Mouse (Mus musculus) MEL (cell line): ENCODE results near the gene Trex1. TPM values are rescaled to one million over a fixed set of nuclear protein-coding genes. Genes with fewer than 3 reads are reported as not detected.

ENCODE experiments used
- DNase-seq: peaks from one replicate; pipeline ENCODE4 v3.0.0; 2011; ENCODE audit warnings: low read depth, low spot score
- H3K27ac ChIP-seq: 2 replicates; pipeline ENCODE4 v1.5.1; 2012; ENCODE audit warnings: low read depth, mild to moderate bottlenecking, control low read depth, low read length, moderate library complexity; ENCODE audit not compliant: control insufficient read depth
- H3K27me3 ChIP-seq, 2 experiments: fragments of 150-350 bp in 1 of 2; sonication (generic) in 1 of 2; 2 replicates each; pipeline ENCODE4 v1.6.1; 2012; ENCODE audit warnings: low read length in 2 of 2, mild to moderate bottlenecking in 2 of 2, improper control_type of control experiment in 1 of 2, moderate library complexity in 1 of 2; ENCODE audit not compliant: insufficient read depth in 2 of 2, control insufficient read depth in 1 of 2
- H3K36me3 ChIP-seq, 2 experiments: 2 replicates each; pipeline ENCODE4 v1.6.1; 2012 to 2014; ENCODE audit warnings: low read length in 2 of 2, improper control_type of control experiment in 1 of 2, inconsistent platforms in 1 of 2, mild to moderate bottlenecking in 1 of 2; ENCODE audit not compliant: insufficient read depth in 2 of 2, control insufficient read depth in 1 of 2
- H3K4me1 ChIP-seq, 2 experiments: fragments of 150-350 bp in 1 of 2; sonication (generic) in 1 of 2; 2 replicates each; pipeline ENCODE4 v1.6.1; 2012; ENCODE audit warnings: low read length in 2 of 2, improper control_type of control experiment in 1 of 2, mild to moderate bottlenecking in 1 of 2; ENCODE audit not compliant: insufficient read depth in 2 of 2, control insufficient read depth in 1 of 2
- H3K4me3 ChIP-seq, 2 experiments: fragments of 150-350 bp in 1 of 2; sonication (generic) in 1 of 2; 2 replicates each; pipeline ENCODE4 v1.5.1; 2012; ENCODE audit warnings: low read depth in 2 of 2, low read length in 2 of 2, mild to moderate bottlenecking in 2 of 2, moderate library complexity in 2 of 2, control low read depth in 1 of 2, improper control_type of control experiment in 1 of 2; ENCODE audit not compliant: control insufficient read depth in 1 of 2, insufficient read depth in 1 of 2
- H3K79me2 ChIP-seq: 2 replicates; pipeline ENCODE4 v1.6.1; 2012; ENCODE audit warnings: mild to moderate bottlenecking, low read length, moderate library complexity; ENCODE audit not compliant: control insufficient read depth, poor library complexity, insufficient read depth
- H3K9ac ChIP-seq: 2 replicates; pipeline ENCODE4 v1.6.1; 2012; ENCODE audit warnings: low read depth, mild to moderate bottlenecking, control low read depth, low read length, moderate library complexity; ENCODE audit not compliant: control insufficient read depth, poor library complexity, severe bottlenecking
- H3K9me3 ChIP-seq: fragments of 150-350 bp; sonication (generic); replicated peaks from 2 replicates; pipeline ENCODE4 v1.6.1; 2012; ENCODE audit warnings: mild to moderate bottlenecking, low read length, improper control_type of control experiment, moderate library complexity; ENCODE audit not compliant: insufficient read depth
- CHD2 ChIP-seq: IDR thresholded peaks from 2 replicates; pipeline ENCODE4 v1.6.1; 2011; ENCODE audit warnings: low read length, improper control_type of control experiment
- ELF1 ChIP-seq: IDR thresholded peaks from 2 replicates; pipeline ENCODE4 v1.6.1; 2014; ENCODE audit warnings: low read depth, mild to moderate bottlenecking, inconsistent platforms, low read length, improper control_type of control experiment, moderate library complexity
- EP300 ChIP-seq, 2 experiments: IDR thresholded peaks; 2 replicates each; pipeline ENCODE4 v1.6.1; 2011; ENCODE audit warnings: improper control_type of control experiment in 2 of 2, low read length in 2 of 2, low read depth in 1 of 2, mild to moderate bottlenecking in 1 of 2
- ETS1 ChIP-seq: IDR thresholded peaks from 2 replicates; pipeline ENCODE4 v1.6.1; 2012; ENCODE audit warnings: low read depth, mild to moderate bottlenecking, inconsistent platforms, low read length, improper control_type of control experiment, moderate library complexity
- GATA1 ChIP-seq: IDR thresholded peaks from 2 replicates; pipeline ENCODE4 v1.6.1; 2011; ENCODE audit warnings: low read depth, low read length, improper control_type of control experiment
- KAT2A ChIP-seq: conservative IDR thresholded peaks from 2 replicates; pipeline ENCODE4 v1.6.1; 2012; ENCODE audit warnings: low read depth, low read length, improper control_type of control experiment, inconsistent platforms
- MAFK ChIP-seq: IDR thresholded peaks from 2 replicates; pipeline ENCODE4 v1.6.1; 2011; ENCODE audit warnings: low read depth, mild to moderate bottlenecking, low read length, improper control_type of control experiment, borderline replicate concordance
- MAX ChIP-seq: IDR thresholded peaks from 2 replicates; pipeline ENCODE4 v1.6.1; 2011; ENCODE audit warnings: low read length, improper control_type of control experiment
- MAZ ChIP-seq: IDR thresholded peaks from 2 replicates; pipeline ENCODE4 v1.6.1; 2012; ENCODE audit warnings: low read depth, mild to moderate bottlenecking, inconsistent platforms, low read length, improper control_type of control experiment
- MYC ChIP-seq: IDR thresholded peaks from 2 replicates; pipeline ENCODE4 v1.6.1; 2011; ENCODE audit warnings: low read depth, mild to moderate bottlenecking, low read length, improper control_type of control experiment, moderate library complexity
- NELFE ChIP-seq: IDR thresholded peaks from 2 replicates; pipeline ENCODE4 v1.6.1; 2011; ENCODE audit warnings: low read depth, low read length, improper control_type of control experiment
- NRF1 ChIP-seq: IDR thresholded peaks from 2 replicates; pipeline ENCODE4 v1.6.1; 2014; ENCODE audit warnings: low read depth, mild to moderate bottlenecking, inconsistent platforms, low read length, improper control_type of control experiment, moderate library complexity; ENCODE audit not compliant: poor library complexity, insufficient read depth, severe bottlenecking
- POLR2AphosphoS2 ChIP-seq: IDR thresholded peaks from 2 replicates; pipeline ENCODE4 v1.6.1; 2011; ENCODE audit warnings: low read length, improper control_type of control experiment
- POLR2AphosphoS5 ChIP-seq: IDR thresholded peaks from 2 replicates; pipeline ENCODE4 v1.6.1; 2012; ENCODE audit warnings: low read depth, borderline replicate concordance, mild to moderate bottlenecking, inconsistent platforms, low read length, moderate library complexity, mixed read lengths
- SIN3A ChIP-seq: IDR thresholded peaks from 2 replicates; pipeline ENCODE4 v1.6.1; 2012; ENCODE audit warnings: low read length, improper control_type of control experiment, inconsistent platforms
- SMC3 ChIP-seq: IDR thresholded peaks from 2 replicates; pipeline ENCODE4 v1.6.1; 2011; ENCODE audit warnings: low read depth, low read length, improper control_type of control experiment
- TCF12 ChIP-seq: IDR thresholded peaks from 2 replicates; pipeline ENCODE4 v1.6.1; 2014; ENCODE audit warnings: low read depth, mild to moderate bottlenecking, inconsistent platforms, low read length, improper control_type of control experiment, moderate library complexity
- UBTF ChIP-seq: IDR thresholded peaks from 2 replicates; pipeline ENCODE4 v1.6.1; 2012; ENCODE audit warnings: low read depth, mild to moderate bottlenecking, inconsistent platforms, low read length, improper control_type of control experiment, moderate library complexity, borderline replicate concordance; ENCODE audit not compliant: insufficient read depth
- USF1 ChIP-seq: IDR thresholded peaks from 2 replicates; pipeline ENCODE4 v1.6.1; 2014; ENCODE audit warnings: low read depth, mild to moderate bottlenecking, inconsistent platforms, low read length, improper control_type of control experiment, moderate library complexity
- USF2 ChIP-seq, 2 experiments: IDR thresholded peaks; 2 replicates each; pipeline ENCODE4 v1.6.1; 2011 to 2012; ENCODE audit warnings: improper control_type of control experiment in 2 of 2, low read length in 2 of 2, borderline replicate concordance in 1 of 2, inconsistent platforms in 1 of 2, low read depth in 1 of 2, mild to moderate bottlenecking in 1 of 2; ENCODE audit not compliant: insufficient read depth in 1 of 2
- ZC3H11A ChIP-seq: IDR thresholded peaks from 2 replicates; pipeline ENCODE4 v1.6.1; 2012; ENCODE audit warnings: low read depth, mild to moderate bottlenecking, inconsistent platforms, low read length, improper control_type of control experiment
- ZKSCAN1 ChIP-seq: IDR thresholded peaks from 2 replicates; pipeline ENCODE4 v1.6.1; 2012; ENCODE audit warnings: low read depth, mild to moderate bottlenecking, inconsistent platforms, low read length, improper control_type of control experiment, moderate library complexity
- ZMIZ1 ChIP-seq: IDR thresholded peaks from 2 replicates; pipeline ENCODE4 v1.6.1; 2012; ENCODE audit warnings: low read depth, mild to moderate bottlenecking, inconsistent platforms, low read length, improper control_type of control experiment, moderate library complexity
- polyA plus RNA-seq, 2 experiments: library from polyadenylated mRNA; stranded (reverse) in 1 of 2; unstranded in 1 of 2; fragments of >175 nt in 1 of 2; fragments of >200 nt in 1 of 2; gene quantifications; 2 replicates each; pipeline versions ENCODE4 v1.2.1 to v1.2.4; 2012; ENCODE audit warnings: low replicate concordance in 2 of 2, low read depth in 1 of 2; ENCODE audit not compliant: insufficient read length in 2 of 2, insufficient read depth in 1 of 2, missing spikeins in 1 of 2
- total RNA-seq: library from RNA; depleted of rRNA; stranded (reverse); fragments of 300-350 nt; gene quantifications from 2 replicates; pipeline ENCODE4 v1.2.3, GENCODE M21; 2012

Gene Trex1
- total and polyA plus RNA-seq, 3 experiments = 8.9 to 17.0 TPM; not detected in 1

GRCm38 (mm10) chr9:109010316-109010690 lies 49.2 kb downstream of the Trex1 start:
- no peaks in the 10 kb centered on the region for H3K79me2 ChIP-seq
- TF ChIP-seq MAFK (no peak), POLR2AphosphoS5 (no peak), MYC (no peak), MAZ (no peak), NRF1 (no peak), POLR2AphosphoS2 (no peak), CHD2 (no peak), NELFE (no peak), USF2 (IDR thresholded peaks at IDR 0.05; ENCODE audit: borderline replicate concordance in 1 of 2, insufficient read depth in 1 of 2, low read depth in 1 of 2, low read length in 2 of 2) (no peak), ZC3H11A (no peak), MAX (no peak), KAT2A (no peak), GATA1 (no peak), ELF1 (no peak), ETS1 (no peak), ZMIZ1 (no peak), ZKSCAN1 (no peak), USF1 (no peak), EP300 (IDR thresholded peaks at IDR 0.05; ENCODE audit: low read depth in 1 of 2, low read length in 2 of 2) (no peak)
- no peak for DNase-seq
- no peak overlapping the region for H3K9ac ChIP-seq
- H3K27me3 ChIP-seq = no peaks in the 10 kb centered on the region
- H3K36me3 ChIP-seq = peaks cover 0 to 1% of the 10 kb centered on the region in 2 experiments; a peak in 2 of 4 replicates
- no peak overlapping the region for H3K4me3 ChIP-seq
- H3K4me1 ChIP-seq = 0 out of 4 replicates have a peak, but pooled peaks cover 0 to 3% of the 10 kb centered on the region in 2 experiments
- H3K9me3 ChIP-seq = no peaks in the 10 kb centered on the region
- no peak overlapping the region for H3K27ac ChIP-seq

GRCm38 (mm10) chr9:109009636-109010315 lies 49.8 kb downstream of the Trex1 start:
- H3K79me2 ChIP-seq = no peaks in the 10 kb centered on the region
- no peaks in the 10 kb centered on the region for H3K36me3 ChIP-seq
- TF ChIP-seq MAFK (no peak), SIN3A (no peak), UBTF (no peak), NELFE (no peak), MYC (no peak), TCF12 (no peak), USF2 (IDR thresholded peaks at IDR 0.05; ENCODE audit: borderline replicate concordance in 1 of 2, insufficient read depth in 1 of 2, low read depth in 1 of 2, low read length in 2 of 2) (no peak), SMC3 (no peak)
- no peaks in the 10 kb centered on the region for H3K9me3 ChIP-seq
- no peaks in the 10 kb centered on the region for H3K4me1 ChIP-seq
- H3K9ac ChIP-seq = no peak overlapping the region
- no peak overlapping the region for H3K4me3 ChIP-seq
- no peak for DNase-seq
- no peaks in the 10 kb centered on the region for H3K27me3 ChIP-seq
- H3K27ac ChIP-seq = no peak overlapping the region
